Mouse (Mus musculus): Measurements from ENCODE around the gene H2-M10.4. TPM values are rescaled to one million over a fixed set of nuclear protein-coding genes. Genes with fewer than 3 reads are reported as not detected.
"Not testable (repeated sequence)": the region's sequence is repeated elsewhere in the genome, so short reads cannot be mapped to it uniquely, and the experiment has no call there.

Gene H2-M10.4
- total RNA-seq (2021), result not detected
- long read RNA-seq, experiment 1, result 0 reads
- long read RNA-seq, experiment 2, result 0 reads

GRCm38 (mm10) chr17:36462234-36462633 is at the start of gene H2-M10.4:
TSS of gene H2-M10.4 (minus strand) at chr17:36462334.
- DNase-seq (ENCODE audit: low spot score in 2 of 2), result no peak

- no peak for DNase-seq (ENCODE audit: low spot score in 2 of 2)
Measured at GRCm38 (mm10) chr17:36503910-36504309, 41.8 kb upstream of the H2-M10.4 start.

GRCm38 (mm10) chr17:36500435-36500834 is 38.3 kb upstream of the H2-M10.4 start:
- DNase-seq (ENCODE audit: low spot score in 2 of 2), result no peak

GRCm38 (mm10) chr17:36488181-36488580 is 26.0 kb upstream of the H2-M10.4 start:
- DNase-seq (ENCODE audit: low spot score in 2 of 2), result not testable (repeated sequence)

- DNase-seq (ENCODE audit: low spot score in 2 of 2), result no peak
Measured at GRCm38 (mm10) chr17:36486687-36487230, 24.6 kb upstream of the H2-M10.4 start.

- no peak for DNase-seq (ENCODE audit: low spot score in 2 of 2)
Measured at GRCm38 (mm10) chr17:36483865-36484264, 21.7 kb upstream of the H2-M10.4 start.

- DNase-seq (ENCODE audit: low spot score in 2 of 2), result no peak
Measured at GRCm38 (mm10) chr17:36456260-36456659, 5.9 kb downstream of the H2-M10.4 start.

GRCm38 (mm10) chr17:36431411-36431810 is 30.7 kb downstream of the H2-M10.4 start:
- no peak for DNase-seq (ENCODE audit: low spot score in 2 of 2)

GRCm38 (mm10) chr17:36418091-36418754 is 43.9 kb downstream of the H2-M10.4 start:
- DNase-seq (ENCODE audit: low spot score in 2 of 2), result no peak

GRCm38 (mm10) chr17:36417416-36417815 is 44.7 kb downstream of the H2-M10.4 start:
- DNase-seq (ENCODE audit: low spot score in 2 of 2), result no peak

- DNase-seq (ENCODE audit: low spot score in 2 of 2), result no peak
Measured at GRCm38 (mm10) chr17:36415407-36415806, 46.7 kb downstream of the H2-M10.4 start.

- DNase-seq (ENCODE audit: low spot score in 2 of 2), result no peak
Measured at GRCm38 (mm10) chr17:36414361-36414760, 47.8 kb downstream of the H2-M10.4 start.

Other genes with a start within 250 kb of the H2-M10.4 start
- gene Rpp21, start 204.3 kb downstream of the H2-M10.4 start, total RNA-seq (2021), result 10 to 100 TPM; 41.5 to 45.2 TPM
- gene Trim39, start 190.1 kb downstream of the H2-M10.4 start, total RNA-seq (2021), result 10 to 100 TPM; 22.3 to 23.0 TPM
- not detected for gene H2-M10.2, start 175.8 kb downstream of the H2-M10.4 start, total RNA-seq (2021)
- gene H2-M10.1, start 136.2 kb downstream of the H2-M10.4 start, total RNA-seq (2021), result not detected
- gene H2-M10.3, start 93.9 kb downstream of the H2-M10.4 start, total RNA-seq (2021), result not detected
- not detected for gene H2-M11, start 84.7 kb upstream of the H2-M10.4 start, total RNA-seq (2021)
- not detected for gene H2-M9, start 180.3 kb upstream of the H2-M10.4 start, total RNA-seq (2021)
- gene H2-M1, start 209.9 kb upstream of the H2-M10.4 start, total RNA-seq (2021), result not detected

All from adrenal gland, postnatal 4 days (tissue).